Mouse (Mus musculus): ENCODE measurements at regions not wholly inside any gene's neighbourhood (a gene's known extent, or its start where the extent isn't known, plus 50 kb on each side); places are given as distances from the start of the nearest gene placed in this dataset.

DNA sequence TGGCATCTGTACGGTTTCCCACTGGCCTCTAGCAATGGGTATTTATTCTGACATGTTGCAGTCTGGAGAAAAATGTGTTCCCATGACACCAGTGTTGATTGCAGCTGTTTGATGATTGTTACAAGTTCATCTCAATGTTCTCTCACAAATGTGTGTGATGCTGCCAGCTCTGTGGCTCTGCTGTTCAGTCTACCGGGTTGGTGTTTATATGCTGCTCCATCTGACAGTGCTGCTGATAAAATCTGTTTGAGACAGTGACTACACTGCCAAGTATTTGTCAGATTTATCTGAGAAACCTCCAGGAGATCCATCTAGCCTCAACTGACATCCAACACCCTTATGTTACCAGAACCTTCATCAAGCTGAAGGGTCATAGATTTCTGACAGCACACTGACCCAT lies 896.1 kb upstream of the Diaph2 start:
- peak in 1 of 2 experiments; percentile 15 for DNase-seq (ENCODE audit: low spot score in 2 of 2)

All from right cerebral cortex, postnatal 10 days (tissue).